Mouse (Mus musculus) cerebellum, adult 18-20 months (tissue): ENCODE results near the gene Clmn.
"Not testable (repeated sequence)": the region's sequence is repeated elsewhere in the genome, so short reads cannot be mapped to it uniquely, and the experiment has no call there.

ENCODE experiments used
- DNase-seq, 2 experiments: peaks; one replicate each; pipeline ENCODE4 v3.0.0; 2021

The Clmn gene

DNA sequence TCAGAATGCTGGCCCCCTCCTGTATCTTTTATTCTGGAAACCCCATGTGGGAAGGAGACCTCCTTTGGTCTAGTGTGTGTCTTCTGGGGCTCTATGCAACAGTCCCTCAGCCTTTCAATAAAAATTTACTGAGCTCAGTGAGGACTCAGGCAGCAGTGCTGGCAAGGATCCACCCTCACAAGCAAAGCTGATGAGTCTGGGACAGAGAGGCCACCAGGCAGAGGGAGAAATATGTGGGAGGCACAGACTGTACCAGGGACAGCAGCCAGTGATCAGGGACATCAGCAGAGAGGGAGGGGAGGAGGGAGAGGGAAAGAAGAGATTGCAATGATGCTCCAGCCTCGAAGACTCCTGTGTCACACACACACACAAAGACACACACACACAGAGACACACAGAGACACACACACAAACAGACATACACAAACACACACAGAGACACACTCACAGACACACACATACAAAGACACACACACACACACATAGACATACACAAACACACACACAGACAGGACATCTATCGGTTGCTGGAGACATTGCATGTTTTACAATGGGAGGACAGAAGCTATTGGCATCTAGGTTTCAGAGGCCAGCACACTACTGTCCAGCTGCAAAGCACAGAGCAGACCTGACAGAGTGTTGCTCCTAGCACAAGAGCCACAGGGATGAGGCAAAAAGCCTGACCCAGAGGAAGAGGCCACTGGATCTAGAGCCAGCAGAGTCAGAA is 27.6 kb downstream of the Clmn start:
- DNase-seq = peak; percentile 31 to 50

DNA sequence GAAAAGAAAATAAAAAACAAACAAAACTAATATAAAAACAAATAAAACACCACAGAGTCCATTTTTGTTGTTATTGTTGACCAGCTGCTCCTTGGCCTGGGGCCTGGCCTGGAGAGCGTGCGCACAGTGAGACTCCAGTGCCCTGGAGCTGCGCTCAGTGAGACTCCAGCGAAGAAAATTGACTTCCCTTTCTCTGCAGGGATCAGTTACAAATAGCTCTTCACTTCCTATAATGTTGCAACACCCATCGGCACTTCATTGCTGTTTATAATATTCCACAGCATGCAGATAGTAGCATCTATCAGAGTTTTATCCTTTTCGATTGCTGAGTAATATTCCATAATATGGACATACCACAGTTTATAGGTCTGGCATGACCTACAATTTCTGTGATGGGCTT is 28.6 kb downstream of the Clmn start:
- no peak for DNase-seq

DNA sequence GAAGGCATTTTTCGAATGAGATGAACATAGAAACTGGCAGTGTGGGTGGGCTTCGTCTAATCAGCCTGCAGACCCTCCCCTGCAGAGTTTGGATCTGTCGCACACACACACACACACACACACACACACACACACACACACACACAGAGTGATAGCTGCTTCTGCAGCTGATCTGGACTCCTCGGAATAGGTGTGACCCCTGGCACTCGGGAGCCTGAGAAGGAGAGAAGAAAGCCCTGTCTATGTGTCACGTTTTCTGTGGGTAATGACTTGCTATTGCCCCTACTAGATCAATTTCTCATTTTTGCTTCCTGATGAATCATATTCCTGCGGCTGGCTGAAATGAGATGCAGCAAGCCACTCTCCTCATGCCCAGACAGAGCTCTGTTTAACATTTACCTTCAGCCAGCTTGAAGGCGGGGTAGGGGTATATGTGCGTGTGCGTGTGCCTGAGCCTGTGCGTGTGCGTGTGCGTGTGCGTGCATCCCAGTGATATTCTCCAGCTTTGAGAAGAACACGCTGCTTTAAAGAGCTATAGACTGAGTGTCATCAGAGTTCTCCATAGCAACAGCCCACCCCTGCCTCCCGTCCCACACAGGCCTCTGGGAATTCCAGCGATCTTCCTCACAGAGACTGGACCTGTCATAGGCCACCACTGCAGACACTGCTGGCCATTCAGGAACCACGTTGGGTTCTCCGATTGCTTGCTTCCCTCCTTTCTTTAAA is 29.3 kb downstream of the Clmn start:
- DNase-seq = no peak

DNA sequence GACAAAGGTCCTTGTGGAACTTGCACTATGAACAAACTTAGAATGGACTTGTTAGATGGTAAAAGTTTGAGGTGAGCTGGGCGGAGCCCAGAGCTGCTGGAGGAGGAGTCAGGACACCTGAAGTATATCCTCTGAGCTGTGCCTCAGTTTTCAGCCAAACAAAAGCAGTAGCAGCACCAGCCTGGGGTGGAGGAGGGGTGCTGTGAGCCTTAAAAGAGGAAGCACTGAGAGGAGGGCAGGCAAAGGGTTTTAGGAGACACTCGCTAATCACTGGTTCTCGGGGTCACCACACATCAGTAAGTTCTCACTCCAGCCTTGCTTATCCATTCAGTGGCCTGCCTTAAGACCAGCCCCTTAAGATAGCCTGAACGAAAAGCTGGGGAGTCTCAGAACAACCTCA is 30.1 kb downstream of the Clmn start:
- DNase-seq = no peak

DNA sequence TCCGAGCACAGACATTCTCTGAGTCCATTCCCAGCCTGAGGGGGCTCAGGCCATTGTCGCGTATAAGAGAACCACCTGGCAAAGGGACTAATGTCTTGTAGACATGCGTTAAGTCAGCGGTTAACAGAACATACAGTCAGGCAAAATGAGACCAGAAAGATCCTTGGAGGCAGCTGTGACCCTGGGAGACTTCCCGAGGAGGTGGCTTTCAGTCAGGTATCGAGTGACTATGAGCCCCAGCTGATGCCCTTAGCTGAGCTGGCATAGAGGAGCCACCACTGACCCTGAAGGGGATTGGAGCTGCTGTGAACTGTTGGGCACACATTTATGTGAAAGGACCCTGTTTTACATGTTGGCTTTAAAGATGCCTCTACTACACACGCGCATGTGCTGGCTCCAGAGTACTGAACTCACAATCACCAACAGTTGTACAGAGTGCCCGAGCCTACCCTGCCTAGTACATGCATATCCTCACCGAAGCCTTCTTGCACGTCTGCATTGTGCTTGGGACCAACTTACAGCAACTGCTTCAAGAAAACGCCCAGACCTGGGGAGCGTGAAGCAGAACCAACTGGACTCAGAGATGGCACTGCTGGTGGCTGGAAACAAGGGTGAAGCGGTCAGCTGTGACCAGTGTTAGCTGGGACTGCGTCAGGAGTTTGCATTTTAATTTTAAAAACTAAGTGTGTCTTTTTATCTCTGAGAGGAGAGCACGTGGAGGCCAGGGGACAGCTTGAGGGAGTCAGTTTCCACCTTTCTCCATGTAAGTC is 34.0 kb downstream of the Clmn start:
- DNase-seq = no peak

DNA sequence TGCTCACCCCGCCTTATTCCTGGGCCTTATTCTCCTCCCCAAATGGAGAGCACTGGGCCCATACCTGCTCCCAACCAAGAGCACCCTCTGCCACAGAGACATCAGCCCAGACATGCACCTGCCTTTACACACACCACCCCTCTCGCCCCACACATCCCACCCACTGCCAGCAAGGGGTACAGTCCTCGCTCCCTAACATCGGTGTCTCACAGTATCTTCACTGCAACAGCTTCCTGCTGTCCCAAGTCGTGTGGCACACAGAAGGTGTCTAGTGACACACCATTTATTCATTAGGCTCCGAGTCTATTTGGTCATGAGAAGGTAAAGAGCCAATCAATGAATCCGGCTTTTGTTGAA is 34.6 kb downstream of the Clmn start:
- no peak for DNase-seq

DNA sequence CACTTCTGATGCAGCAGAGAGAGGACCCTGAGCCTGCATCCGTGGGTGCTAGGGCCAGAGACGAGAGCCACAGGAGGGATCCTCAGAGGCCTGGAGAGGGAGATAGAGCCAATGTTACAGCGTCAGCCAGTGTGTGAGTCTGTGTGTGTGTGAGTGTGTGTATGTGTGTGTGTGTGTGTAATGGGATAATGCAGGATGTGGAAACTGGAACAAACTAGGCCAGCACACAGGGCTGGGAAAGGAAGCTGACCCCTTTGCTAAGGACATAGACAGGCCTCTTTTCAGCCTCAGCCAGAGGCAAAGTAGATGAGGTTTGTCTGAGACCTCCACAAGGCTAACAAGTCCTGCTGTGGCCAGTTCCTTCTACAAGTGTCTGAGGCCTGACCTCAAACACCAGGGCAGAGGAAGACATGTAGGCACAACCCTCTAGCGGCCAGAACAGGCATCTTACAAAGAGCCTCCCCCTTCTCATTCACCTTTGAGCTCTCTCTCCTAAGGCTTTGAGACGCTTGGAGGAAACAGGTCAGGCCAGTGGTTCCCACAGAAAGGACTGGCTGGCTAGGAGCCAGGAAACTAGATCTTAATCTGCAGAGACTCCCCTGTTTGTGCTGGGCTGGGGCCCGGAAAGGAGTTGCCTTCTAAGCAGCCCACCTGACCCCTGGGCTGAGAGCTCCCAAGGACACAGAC is 35.1 kb downstream of the Clmn start:
- DNase-seq = no peak

DNA sequence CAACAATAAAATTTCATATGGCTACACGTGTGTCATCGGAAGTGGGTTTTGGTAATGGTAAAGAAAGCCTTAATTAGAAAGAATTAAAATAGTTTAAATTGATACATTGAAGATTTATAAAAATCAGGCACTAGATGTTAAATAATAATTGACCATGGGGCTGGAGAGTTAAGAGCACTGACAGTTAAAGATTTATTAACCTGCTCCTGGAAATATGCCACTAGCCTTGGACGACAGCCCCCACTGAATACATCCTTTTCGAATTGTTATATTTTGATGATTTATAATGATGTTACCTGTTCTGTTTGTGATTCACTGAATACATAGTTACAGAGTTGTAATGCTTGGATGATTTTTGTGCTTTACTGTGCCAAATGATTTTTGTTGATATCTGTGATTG is 35.9 kb downstream of the Clmn start:
- not testable (repeated sequence) for DNase-seq

DNA sequence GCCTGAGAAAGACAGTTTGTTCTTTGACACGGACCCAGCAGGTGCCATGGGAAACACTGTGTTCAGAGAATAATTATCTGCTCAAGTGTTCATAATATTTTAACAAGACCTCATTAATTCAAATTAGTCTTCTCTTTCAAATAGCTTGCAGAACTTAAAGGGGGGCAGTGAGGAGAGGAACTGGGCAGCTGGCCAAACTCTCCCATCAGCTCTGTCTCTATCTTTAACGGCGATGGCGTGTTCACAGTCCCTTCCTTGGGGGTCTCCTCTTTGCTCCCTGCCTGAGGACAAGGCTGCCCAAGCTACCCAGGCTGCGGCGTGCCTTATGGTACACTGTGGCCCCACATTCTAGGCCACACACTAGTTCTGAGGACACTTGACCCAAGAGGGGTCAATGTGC is 37.2 kb downstream of the Clmn start:
- no peak for DNase-seq

DNA sequence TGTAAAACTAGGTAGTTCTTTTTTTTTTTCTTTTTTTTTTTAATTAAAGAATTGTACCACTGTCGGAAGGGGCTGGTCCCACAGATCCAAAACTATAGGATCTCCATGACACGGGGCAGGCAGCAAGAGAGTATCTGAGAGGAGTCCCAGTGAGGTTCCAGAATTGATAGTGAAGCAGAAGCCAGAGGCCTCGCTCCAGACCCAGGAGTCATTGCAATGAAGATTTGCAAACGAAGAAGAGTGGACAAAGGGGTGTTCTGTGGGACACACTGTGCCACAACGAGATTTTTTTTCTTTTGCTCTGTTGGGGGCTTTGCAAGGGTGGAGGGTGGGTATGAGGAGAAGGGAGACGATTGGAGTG is 40.0 kb downstream of the Clmn start:
- no peak for DNase-seq

DNA sequence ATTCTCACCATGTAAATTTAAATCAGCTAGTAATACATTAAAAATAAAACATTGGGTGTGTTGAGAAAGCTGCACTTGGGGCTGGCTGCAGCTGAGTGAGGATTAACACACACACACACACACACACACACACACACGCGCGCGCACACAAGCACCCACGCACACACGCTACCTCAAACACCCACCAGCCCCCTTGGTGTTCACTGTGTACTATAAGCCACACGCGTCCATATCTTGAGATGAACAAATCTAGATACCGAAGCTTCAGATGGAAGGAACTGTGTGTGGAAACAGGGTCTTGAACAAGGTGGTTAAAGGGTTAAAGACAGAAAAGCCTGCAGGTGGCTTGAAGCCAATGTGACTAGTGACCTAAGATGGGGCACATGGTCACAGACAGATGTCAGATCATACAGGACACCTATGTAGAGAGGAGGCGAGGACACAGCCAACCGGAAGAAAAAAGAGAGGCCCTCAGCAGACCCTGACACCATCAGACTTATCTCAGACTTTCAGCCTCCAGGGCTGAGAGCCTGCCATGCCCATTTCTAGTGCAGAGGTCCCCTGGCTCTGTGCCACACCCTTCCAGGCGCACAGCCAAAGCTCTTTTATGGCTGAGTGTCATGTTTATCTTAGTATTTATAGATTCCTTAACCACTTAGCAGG is 40.5 kb downstream of the Clmn start:
- peak in 1 of 2 experiments; percentile 19 for DNase-seq

DNA sequence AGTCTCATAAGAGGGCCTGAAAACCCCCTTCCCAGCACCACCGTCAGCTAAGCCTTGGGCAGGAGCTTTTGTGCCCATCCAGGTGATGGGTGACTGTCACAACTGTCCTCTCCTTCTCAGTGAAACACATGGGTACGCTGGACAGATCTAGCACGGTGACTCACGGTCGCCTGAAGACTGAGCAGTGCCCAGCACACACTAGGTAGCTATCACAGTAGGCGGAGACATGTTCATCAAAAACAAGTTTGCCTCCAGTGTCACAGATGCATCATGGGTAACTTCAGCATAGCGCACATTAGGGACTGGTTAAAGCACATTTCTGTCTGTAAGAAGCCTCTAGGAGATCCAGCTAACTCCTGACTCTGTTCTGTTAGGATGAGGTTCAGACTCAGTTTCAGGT is 41.2 kb downstream of the Clmn start:
- no peak for DNase-seq

DNA sequence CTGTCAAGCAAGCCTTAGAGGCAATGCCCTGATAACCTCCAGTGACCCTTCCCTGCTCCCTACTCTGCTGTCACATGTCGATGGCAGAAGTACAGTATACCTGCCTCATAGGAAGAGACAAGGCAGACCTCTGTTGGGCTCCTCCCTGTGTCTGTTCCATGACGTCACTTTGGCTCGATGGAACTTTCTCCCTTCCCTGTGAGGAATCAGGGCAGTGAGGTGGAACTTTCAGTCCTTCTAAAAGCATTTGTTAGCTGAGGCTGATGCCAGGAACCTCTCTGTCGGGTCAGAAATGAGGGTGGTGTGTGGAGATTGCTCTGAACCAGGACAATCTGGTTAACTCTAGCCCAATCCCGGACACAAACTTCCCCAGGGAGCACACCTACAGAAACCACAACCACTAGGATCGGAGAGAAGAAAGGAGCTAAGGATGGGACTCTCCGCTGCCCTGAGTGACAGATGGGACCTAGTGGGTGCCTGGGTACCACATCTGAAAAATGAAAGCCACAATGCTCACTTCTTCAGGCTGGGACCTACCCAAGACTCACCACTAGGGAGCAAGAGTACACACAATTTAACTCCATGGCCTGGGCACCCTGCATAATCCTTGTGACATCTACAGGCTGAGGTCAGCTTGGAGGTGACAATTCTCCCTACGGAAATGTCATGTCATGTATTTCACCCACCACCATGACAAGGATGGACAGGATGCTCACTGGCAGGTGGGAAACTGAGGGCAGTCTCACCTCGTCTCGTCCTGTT is 41.9 kb downstream of the Clmn start:
- DNase-seq = no peak

DNA sequence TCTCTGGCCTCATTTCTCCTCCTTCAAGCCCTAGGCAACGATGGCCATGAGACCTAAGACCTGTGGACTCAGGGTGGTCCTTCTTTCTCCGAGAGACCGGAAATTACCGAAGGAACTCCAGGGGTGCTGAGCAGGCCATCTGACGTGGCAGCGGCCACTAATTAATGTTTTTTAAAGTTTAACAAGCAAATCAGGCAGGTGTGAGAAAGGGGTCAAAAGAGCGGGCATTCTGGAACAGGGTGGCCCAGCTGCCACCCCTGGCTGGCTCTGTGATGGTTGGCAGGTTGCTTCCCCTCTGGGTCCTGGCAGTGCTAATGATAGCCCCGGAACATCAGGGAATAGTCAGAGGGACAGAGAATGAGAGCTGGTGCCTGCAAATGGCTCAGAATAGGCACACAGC is 42.7 kb downstream of the Clmn start:
- DNase-seq = no peak

DNA sequence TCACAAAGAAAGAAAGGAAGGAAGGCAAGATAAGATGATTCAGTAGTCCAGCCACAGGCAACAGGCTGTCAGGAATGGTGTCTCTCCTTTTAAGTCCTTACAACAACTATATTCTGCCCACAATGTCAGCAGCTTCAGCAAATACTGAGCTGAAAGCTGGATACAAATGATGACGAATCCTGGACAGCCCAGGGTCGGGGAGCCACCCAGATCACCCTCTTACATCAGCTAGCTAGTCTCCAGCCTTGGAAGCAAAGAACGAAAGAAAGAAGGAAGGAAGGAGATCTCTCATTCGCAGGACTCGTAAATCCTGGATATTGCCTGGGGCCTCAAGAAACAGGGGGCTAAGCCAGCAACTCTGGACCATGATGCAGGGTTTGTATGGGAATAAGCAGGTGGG is 44.8 kb downstream of the Clmn start:
- no peak for DNase-seq

DNA sequence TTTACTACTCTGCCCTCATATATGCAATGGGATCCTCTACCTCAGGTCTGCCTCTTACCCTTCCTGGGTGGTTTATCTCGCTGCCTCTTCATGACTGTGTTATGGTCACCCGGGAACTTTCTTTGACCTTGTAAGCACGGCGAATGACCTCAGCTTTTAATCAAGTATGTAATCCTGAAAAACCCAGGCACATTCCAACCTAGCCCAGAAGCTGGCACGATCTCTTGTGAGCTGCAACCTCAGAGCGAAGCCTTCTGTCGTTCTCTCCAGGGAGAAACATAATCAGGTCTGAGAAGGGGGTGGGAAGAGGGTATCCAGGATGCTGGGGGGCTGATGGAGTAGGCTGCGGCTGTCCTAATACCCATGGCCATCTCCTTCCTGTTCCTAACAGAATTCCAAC is 45.8 kb downstream of the Clmn start:
- DNase-seq = no peak

DNA sequence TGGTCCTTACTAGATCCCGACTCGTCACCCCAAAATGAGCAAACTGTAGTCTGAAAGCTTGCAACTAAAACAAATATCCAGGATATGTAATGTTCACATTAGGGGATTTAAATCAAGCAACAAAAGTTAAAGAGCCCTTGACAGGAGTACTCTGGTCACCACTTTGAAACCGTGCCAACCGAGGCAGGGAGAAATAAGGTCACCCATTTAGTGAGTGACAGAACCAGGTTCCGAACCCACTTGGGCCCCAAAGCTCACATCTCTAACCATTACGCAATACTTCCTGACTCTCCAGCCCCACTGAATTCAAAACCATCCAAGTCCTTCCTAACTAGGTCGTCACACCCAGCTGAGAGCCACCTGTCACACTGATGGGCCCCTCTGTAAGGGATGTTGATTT is 46.8 kb downstream of the Clmn start:
- DNase-seq = no peak

DNA sequence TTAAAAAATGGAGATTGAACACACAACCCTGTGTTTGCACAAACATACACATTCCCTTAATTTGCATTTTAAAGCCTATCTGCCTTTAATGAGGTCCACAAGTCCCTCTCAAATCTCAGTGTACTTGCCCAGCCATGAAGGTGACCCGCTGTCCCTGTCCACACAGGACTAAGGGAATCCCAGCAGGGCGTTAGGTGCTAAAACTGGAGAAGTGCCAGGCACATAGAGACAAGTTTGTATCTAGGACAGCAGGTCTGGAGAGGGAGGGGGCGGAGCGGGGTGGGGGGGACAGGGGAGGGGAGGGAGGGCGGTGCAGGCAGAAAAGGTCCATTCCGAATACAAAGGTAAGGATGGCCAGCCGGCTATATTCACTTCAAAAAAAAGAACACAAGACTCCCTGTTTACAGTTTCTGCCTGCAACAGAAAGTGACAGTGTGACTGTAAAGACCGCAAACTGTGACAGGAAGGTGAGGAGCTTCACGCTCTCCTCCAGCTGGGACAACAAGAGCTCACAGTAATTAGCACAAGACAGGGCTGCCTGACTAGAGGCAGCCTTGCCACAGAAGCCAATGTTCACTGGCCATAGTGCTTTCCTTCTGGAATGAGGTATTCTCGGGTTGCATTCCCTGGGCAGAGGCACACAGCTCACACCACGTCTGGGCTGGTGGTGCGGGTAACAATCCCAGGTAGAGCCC is 47.6 kb downstream of the Clmn start:
- no peak for DNase-seq

DNA sequence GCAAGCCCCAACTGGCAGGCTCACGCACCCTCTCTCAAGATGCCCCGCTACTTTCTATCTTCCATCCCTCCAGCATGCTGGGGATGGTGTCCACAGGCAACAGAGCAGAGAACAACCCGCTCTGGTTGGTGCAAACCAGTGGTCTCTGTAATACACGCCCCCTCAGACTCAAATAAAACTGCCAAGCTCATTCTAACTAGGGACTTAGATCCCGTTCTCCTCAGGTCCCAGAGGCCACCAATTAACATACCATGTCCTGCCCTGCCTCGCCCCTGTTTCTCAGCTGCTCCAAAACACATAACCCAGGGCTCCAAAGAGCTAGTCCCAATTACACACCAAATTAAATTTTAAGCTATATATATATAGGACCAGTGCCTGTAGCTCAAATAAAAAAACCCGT is 50.6 kb downstream of the Clmn start:
- DNase-seq = no peak

DNA sequence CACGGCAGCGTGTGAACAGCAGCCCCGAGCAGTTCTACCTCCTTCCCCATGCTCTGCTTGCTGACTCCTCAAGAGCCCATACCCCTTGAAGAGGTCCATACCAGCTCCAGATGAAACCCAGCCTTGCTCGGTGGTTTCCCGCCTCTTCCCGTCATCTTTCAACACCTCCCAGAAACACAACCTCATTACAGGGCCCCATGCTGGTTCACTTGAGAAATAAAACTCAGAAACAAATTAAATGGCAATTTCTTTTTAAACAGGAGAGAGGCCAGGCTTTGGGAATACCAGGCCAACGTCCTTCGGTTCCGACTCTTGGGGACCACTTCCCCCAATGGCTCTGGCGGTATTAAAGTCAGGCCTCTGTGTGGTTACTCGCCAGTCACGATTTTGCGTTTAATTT is 51.1 kb downstream of the Clmn start:
- DNase-seq = no peak

DNA sequence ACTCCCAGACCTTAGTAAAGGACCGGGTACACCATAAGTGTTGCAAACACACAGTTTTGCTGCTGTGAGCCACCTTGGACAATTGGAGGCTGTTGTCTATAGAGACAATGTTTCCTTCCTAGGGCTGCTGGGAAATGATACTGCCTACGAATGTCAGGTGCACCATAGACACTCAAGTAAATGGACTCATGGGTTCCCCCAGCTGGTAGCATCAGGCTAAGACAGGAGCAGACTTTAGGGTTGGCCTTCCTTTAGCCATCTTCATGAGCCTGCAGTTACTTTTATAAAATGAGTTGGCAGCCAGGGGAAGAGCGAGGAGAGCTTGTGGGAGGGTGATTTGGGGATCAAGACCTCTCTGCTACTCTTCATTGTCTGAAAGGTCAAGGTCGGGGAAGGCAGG is 52.2 kb downstream of the Clmn start:
- DNase-seq = peak in 1 of 2 experiments; percentile 18
